Mouse (Mus musculus) right cerebral cortex, postnatal 36 days (tissue): ENCODE data around the gene Bzw2.
"Not testable (repeated sequence)": the region's sequence is repeated elsewhere in the genome, so short reads cannot be mapped to it uniquely, and the experiment has no call there.

Source experiments
- DNase-seq, 2 experiments: peaks; one replicate each; pipeline ENCODE4 v3.0.0; 2022; ENCODE audit warnings: low spot score in 2 of 2, mixed read lengths in 1 of 2

Gene Bzw2

DNA sequence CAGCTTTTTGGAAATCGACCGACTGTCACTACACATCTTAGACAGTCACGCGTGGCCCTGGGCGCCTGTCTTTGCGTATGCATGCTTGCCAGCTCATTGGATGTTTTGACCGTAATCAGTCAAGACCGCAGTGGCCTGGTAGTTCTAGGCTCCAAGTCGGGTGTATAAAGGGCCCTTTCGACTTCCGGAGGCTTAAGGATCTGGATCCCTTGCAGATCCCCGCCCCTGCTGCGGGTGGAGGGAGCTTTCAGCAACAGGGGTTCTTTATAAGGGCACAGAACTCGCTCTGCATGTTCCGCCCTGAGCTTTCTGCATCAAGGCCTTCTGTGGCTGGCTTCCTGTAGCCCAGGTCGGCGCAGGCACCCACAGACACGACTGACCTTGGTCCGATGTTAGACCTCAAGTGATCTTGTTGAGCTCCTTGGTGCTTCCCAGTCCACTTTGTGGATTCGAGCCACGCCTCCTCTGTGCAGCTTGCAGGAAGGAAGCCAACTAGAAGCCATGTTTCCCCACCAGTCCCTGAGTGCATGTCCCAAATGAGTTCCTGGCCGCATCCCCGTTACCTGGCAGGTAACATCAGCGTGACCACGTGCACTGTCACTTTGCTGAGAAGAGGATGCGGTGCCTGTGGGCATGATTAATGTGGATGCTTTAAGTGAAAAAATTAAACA is at the start of gene Bzw2:
Gene Bzw2, minus strand, starts transcription at position 443 of the 671 bp plus-strand sequence.
- DNase-seq, result peak; percentile 30 to 41

DNA sequence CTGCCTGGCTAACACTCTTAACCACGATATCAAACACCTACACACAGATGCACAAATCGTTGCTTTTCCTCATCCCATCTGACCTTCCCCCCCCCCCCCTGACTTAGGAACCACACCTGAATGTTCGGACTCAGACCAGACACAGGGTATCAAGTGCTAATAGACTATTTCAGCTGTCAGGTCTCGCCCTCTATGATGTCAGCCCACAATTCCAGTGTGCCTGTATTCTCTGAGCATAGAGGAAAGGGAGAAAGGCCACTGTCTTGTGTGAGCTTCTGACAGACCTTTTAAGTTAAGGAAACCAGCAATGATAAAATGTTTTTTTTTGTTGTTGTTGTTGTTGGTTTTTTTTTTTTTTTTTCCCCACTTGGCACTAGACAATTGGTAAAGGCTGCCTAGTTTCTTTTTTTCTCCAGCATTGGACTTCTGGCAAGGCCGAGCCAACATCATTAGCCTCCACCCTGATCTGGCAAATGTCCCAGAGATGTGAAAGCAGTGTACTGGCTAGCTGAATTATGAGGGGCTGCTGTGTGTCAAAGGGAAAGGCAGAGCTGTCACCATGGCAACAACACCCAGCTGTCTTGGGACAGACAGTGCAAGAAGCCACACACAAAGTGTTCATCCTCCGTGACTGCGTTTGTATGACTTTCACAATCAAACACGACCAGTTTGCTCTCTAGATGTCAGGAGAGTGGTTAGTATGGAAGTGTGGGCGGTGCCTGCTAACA is 49.4 kb upstream of the Bzw2 start:
- DNase-seq, result peak in 1 of 2 experiments; percentile 36

DNA sequence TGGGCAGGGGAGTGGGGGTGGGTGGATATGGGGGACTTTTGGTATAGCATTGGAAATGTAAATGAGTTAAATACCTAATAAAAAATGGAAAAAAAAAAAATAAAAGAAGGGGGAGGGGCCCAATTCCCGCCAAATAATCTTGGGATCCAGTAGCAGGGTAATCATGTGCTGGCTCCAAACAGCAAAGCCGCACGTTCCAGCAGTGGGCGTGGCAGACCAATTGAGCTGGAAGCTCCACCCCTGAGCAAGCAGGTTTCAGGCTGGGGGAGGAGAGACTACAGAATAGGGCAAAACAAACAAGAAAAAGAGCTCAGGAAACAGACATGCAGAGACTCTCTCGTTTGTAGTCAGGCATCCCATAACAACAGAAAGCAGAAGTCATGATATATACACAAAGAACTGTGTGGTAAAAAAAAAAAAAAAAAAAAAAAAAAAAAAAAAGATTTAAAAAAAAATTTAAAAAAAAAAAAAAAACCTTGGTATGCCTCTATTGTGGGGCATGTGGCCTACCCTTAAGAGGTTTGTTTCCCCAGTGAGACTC is 47.8 kb upstream of the Bzw2 start:
- not testable (repeated sequence) for DNase-seq

DNA sequence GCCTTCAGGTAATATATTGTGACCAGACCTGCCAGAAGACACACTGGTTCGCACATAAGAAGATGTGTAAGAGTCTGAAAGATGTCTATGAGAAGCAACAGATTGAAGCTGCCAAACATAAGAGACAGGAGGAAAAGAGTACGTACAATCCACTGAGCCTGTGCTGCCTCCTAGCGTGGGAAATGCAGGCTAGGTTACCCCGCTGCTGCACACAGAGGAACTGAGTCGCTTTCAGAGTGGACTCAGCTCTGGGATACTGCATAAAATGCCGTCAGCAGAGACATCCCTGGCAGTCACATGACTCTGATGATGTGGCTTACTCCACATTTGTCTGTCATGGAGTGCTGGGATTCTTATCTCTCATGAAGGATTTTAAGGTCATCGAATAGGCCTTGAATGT is 37.1 kb upstream of the Bzw2 start:
- DNase-seq, result no peak

DNA sequence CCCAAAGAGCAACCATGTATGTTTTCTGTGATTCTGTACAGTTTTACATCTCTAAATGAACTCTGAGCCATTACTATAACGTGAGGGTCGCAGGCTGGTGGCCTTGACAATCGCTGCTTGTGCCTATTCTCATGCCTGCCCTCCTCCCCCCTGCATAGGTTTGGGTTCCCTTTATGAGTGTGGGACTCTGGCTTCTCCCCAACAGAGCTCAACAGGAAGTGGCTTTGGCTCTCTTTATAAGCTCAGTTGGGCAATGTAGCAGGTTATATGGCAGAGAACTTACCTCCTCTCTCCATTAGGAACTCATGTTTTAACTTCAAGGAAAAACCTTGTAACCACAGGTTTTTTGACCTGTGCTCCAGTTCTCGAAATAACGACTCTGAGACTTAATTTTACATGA is 32.5 kb upstream of the Bzw2 start:
- no peak for DNase-seq

DNA sequence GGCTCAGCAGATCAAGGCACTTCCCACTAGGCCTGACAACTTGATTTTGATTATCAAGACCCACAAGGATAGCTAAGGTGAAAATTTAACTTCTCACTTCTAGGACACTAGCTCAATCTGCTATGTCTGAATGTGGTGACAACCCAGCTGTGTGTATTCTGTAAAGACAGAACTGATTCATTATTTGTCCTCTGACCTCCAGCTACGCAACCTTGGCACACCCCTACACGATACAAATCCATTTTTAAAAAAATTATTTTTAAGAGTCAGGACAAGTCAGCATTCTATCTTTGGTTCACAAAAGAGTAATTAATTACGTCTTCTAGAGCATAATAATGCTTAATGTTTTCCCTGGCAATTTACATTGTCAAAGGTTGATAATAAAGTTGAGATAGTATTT is 31.7 kb upstream of the Bzw2 start:
- no peak for DNase-seq

DNA sequence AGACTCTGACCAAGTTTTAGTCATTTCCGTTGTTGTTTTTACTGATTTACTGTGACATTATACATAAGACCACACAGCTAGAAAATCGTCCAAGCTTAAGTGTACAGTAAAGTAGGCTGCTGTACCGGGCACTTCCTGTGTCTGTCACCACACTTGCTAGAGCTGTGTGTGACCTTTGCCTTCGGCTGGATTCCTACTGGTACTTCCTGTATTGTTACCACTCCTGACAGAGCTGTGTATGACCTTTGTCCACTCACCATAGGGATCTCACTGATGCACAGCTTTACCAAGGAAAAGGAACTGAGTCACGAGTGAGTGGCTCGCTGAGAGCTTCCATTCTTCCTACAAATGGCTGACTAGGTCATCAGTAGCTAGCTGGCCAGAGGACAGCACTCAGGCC is 29.2 kb upstream of the Bzw2 start:
- DNase-seq, result no peak

DNA sequence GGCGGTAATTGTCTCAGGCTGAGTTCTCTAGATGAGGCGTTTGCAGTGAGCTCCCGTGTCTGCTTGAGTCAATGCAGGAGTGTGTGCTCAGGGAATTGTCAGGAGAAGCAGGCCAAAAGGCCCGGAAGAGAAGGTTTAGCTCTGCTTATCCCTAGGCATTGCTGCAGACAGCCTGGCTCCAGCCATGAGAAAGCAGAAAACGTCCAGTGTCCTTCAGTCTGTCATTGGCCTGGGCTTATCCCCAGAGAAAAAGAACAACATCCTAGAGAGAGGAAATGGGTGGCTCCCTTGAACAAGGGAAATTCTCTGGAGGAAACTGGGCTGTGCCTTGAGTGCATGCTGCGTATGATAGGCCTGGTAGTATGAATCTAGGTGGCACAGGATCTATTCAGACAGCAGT is 24.7 kb upstream of the Bzw2 start:
- DNase-seq, result no peak

DNA sequence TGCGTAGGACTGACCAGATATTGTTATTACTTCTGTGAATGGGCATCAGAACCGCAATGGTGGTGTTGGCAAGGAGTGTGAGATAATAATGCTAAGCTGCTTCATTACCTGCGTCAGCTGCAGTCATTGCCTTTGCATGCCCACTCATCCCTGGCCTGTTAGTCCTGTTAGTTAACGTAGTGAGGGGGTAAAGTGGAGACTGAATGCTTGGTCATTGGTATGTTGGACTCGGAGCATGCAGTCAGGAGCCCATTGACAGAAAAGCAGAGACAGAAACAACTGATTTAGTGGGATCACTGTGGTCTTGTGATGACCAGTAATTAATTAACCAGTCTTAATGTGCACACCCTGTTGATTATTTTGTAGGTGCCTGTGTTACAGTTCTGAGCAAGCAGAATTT is 19.3 kb upstream of the Bzw2 start:
- no peak for DNase-seq

DNA sequence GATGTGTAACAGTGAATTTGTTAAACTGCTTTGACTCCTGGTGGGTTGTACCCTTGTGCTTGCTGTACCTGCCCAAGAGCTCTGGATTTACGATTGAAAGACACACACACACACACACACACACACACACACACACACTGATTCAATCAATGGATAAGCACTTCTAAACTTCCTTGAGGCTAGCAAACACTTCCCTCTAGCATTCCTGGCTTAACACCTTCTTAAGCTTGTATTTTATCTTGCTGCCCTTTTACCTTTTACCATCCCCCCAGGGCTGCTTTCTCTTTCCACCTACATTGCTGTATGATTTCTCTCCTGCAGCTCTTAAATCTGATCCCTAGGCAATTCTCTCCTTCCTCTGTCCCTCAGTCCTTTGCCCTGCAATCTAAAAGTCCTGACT is 7.4 kb upstream of the Bzw2 start:
- DNase-seq, result no peak

DNA sequence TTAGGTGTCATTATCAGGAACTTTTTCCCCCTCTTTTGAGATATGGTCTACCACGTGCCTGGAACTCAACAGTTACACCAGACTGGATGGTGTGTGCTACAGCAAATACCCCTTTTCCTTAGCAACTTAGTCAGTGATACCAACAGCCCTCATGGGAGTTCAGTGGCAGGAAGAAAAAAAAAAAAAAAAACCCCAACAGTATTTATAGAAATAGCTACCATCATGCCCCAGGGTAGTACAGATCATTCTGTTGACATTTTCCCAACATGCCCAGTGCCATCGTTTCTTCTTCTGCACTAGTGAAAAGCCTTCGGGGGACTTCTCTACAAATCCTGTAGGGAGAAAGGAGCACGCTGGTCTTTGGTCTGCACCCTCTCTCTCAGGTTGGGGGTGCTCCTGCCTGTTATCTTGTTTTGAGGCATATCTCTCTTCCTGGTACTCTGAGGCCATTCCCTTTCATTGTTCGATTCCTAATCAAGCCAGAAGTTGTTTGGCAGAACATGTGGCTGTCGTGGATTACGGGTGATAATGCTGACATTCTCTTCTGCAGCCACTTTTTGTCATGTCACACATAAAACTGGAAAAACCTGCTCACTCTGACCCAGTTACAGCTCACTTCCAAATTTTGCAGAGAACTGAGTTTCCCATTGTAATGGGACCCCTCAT is 6.4 kb upstream of the Bzw2 start:
- no peak for DNase-seq

DNA sequence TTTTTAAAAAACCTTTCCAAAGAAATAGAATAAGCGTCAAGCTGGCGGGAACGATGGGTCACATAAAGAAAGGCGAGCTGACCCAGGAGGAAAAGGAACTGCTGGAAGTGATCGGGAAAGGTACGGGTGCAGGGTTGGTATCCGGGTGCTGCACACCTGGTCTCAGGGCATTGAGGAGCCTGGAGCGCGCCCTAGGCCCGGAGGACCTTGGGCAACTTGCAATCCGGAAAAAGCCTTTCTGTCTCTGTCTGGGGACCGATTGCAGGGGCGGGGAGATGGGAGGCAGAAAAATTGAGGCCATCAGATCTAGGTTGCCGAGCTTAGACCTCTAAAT is 609 bp downstream of the Bzw2 start:
- no peak for DNase-seq

DNA sequence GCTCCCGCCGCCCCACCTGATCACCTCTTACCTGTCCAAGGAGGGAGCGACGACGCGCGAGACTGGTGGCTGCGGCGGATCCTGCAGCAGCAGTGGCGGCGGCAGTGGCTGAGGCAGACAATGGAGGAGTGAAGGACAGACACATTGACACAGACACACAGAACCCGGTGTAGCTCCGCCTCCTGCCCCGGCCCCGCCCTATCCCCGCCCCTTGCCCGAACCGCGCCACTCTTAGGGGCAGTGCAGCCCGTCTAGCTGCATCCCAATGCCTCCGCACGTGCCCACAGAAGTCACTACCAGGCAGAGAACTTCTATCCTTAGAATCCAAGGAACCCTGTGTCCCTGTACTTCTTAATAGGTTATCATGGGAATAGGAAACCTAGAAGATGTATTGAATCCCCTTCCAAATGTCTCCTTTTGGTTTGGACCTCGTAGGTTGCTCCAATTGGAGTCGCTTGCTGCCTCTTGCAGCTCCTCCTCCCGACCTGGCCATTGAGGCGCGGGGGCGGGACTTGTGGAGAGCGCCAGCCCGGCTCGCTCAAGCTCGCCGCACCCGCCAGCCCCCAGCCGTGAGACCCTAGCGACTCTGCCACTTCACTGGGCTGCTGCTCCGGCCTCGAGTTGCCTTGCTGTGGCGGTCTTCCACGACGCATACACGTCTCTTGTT is 1.1 kb downstream of the Bzw2 start, which contains the start of gene Ankmy2:
Gene Ankmy2, plus strand, starts transcription at position 478 of the 667 bp plus-strand sequence.
- DNase-seq, result peak; percentile 82 to 83

DNA sequence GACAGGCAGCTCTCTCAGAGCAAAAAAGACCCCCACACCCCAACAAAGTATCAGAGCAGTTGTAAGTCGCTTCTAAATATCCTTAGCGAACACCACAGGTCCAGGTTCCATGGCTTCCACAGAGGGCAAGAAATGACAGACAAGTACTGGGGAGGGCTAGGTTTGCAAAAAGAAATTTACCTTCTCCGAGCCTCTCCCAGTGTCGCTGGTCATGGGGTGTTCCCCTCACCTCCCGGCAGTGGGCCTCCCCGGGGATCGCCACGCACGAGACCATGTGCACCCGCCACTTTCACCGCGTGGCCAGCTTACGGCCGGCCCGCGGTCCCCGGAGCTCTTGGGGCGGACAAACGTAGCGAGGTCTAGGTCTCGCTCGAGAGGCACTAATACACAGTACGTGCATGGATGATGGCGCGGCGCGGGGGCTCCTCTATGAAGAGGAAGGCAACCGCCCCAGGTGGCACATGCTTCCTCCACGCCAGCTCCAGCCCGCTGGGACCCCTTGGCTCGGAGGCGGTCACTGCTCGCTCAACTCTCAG is 1.7 kb downstream of the Bzw2 start:
- peak in 1 of 2 experiments; percentile 4 for DNase-seq

DNA sequence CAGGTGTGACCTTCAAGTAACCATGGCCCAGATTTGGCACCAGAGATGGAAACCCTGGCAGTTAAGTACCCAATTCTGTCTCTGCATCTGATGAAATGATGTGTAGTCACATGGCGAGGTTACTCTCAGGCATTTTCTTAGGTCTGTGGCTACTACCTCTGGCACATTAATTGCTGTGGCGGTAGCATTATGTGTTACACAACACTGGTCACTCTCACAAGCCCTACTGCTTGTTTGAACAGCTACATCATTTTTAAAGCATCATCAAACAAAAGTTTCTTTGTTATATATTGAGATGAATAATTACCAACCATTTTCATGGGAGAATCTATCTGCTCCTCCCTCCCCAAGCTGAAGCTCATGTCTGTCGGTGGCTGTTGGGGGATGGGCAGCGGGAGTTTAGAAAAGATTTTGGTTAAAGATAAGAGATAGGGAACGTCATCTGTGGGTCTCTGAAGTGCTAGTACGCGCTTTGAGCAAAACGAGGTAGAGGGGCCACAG is 2.7 kb downstream of the Bzw2 start:
- DNase-seq, result no peak

DNA sequence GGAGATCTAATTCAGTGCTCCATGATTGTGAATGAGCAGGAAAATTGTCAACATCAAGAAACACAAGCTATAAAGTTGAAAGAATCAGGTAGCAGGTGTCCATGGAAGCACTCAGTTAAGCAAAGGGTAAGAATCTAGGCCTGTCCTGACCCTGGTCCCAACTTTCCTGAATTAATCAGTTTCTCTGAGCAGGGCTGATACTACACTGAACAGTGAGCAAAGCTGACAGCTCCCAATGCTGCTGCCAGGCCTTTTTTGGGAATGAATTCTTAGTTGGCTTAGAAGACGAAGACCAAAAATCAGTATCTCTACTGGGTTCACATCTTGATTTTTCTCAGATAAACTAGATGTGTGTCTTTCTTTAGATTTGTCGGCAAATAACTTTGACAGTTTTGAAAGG is 7.1 kb downstream of the Bzw2 start:
- DNase-seq, result no peak

DNA sequence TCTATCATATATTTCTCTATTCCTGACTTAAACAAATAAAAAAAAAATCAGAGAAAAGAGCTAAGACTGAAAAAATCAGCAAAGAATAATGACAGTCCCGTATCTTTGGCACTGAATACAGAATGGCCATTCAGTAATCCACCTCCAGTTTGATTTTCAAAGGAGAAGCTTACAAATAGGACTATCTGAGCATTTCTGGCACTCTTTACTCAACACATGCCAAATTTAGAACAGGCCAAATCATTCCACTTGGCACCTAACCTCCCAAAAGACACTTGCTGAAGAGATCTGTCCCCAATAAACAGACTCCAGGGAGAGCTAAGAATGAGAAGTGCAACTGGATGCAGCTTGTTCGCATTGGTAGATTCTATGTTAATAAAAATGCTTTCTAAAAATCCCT is 7.6 kb downstream of the Bzw2 start:
- DNase-seq, result no peak

DNA sequence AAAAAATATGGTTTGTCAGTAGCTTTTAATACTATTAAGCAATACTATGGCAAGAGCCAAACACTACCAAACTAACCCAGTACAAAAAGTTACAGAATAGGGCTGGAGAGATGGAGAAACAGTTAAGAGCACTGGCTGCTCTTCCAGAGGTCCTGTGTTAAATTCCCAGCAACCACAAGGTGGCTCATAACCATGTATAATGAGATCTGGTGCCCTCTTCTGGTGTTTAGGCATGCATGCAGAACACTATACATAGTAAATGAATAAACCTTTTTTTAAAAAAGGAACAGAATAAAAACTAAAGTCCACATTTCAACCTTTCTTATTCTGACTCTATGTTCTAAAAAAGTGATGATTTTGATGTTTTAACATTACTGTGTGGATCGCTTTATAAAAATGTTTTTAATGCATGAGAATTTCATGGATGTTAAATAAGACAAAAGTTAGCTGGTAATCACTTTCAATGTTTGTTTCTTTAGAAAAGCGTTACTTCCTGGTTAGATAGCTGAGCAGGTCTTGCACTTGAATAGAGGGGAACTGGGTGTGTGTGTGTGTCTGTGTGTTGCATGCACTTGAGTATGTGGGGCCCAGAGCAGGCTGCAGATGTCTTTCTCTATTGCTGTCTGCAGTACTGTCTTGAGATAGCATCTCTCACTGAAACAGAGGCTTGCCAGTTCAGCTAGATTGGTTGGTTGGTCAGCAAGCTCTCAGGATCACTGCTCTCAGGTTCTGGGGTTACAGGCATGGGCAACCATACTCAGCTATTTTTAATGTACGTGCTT is 11.5 kb downstream of the Bzw2 start:
- DNase-seq, result no peak

DNA sequence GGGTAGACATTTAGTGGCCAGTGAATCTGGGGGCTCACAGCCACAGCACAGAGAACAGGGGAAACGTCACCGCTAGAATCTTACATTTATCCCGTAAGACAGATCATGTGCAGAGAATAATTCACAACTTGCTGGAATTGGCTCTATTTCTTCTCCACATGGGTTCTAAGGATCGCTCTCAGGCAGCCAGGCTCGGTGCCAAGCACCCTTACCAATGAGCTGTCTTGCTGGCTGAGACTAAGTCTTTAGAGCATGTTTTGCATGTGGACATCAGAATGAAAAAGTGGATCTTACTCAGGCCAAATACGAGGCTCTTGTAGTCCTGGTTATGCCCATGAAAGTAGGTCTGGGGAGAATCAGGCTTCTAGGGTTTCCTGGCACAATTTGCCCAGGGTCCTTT is 17.5 kb downstream of the Bzw2 start:
- peak in 1 of 2 experiments; percentile 16 for DNase-seq

DNA sequence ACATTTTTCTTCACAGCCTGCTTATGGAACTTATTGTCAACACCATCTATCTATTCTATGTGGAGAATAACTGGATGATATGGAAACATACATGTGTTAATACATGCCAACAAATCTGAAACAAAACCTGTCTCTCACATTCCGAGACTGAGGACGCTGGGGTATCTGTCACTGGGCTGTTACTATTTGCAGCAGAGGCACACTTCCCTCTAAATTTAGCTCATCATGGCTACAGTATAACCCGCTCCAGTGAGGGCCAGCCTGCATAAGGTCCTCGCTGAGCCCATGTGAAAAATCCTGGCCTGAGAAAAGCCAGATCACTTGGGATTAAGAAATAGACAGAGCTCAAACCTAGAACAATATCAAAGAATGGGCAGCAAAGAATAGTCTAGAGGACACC is 20.7 kb downstream of the Bzw2 start:
- no peak for DNase-seq

DNA sequence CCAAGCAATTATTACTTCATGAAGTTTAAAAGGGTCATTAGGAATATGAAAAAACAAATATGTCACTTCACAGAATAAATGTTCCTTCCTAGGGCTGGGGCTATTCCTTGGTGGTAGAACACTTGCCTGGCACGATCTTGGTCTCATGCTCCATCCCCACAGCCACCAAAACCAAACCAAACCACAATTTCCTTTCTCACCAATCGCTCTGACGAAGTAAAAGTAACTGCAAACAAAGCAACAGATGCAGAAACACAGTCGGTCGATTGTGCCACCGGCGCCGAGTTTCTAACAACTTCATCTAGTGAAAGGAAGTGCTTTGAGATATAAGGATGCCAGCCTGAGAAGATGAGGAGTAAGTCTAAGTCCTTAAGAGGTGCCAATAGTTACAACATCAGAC is 21.6 kb downstream of the Bzw2 start:
- DNase-seq, result no peak
